Mouse (Mus musculus): ENCODE results near the gene Gdf10.

DNA sequence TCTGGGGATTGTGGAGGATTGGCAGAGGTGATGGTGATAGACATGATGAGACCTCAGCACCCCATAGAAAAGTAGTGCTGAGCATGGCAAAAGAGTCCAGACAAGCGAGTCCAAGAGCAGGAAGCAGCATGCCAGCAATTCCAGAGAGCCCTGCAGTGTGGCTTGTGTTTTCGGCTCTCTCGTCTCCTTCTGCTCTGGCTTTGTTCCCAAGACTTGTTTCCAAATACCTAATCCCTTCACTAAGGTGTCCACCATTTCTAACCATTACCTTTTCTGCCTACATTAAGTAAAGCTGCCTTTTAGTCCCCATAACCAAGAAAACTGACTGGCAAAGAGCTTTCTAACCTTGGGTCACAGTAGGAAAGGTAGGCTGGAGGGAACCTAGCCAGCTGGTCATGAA lies 31.9 kb upstream of the Gdf10 start:
- TF ChIP-seq CTCF (conservative IDR thresholded peaks at IDR 0.05; ENCODE audit: insufficient read depth, insufficient read length, low read depth, low read length) = no peak
- no peak for TF ChIP-seq POLR2A (IDR thresholded peaks at IDR 0.05; ENCODE audit: low read depth, low read length)
